Mouse (Mus musculus): ENCODE results near the gene Vps16. TPM values are rescaled to one million over a fixed set of nuclear protein-coding genes. Genes with fewer than 3 reads are reported as not detected.

Vps16 gene
- polyA plus RNA-seq, 1 experiment from 2014 or later, result 35.2 TPM

DNA sequence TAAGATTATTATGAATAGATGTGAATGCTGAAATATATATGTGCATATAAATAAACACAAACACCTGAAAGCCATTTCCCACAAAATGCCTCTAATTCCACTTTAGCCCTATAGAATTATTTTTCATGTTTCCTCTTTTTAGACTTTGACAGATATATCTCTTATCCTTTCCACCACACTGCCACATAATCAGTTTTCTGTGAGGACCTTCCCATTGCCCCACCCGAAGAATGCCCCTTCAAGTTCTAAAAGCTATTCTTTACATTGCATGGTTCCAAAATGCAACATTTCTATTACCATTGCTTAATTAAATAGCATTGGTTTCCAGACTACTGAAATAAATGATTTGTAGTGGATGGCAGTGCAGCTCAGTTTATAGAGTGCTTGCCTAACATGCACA is 42.3 kb downstream of the Vps16 start:
- H3K27ac ChIP-seq (ENCODE audit: low read depth, low read length), result no peak overlapping the region
- H3K4me3 ChIP-seq (ENCODE audit: low read depth, low read length), result no peak overlapping the region
- no peak overlapping the region for H3K9ac ChIP-seq (ENCODE audit: low read depth, low read length)
- no peak for TF ChIP-seq CTCF (IDR thresholded peaks at IDR 0.05; ENCODE audit: low read depth)
- no peak for ATAC-seq
- no peaks in the 10 kb centered on the region for H3K27me3 ChIP-seq (replicated peaks; ENCODE audit: control insufficient read depth, insufficient read depth, low read length)
- no peaks in the 10 kb centered on the region for H3K36me3 ChIP-seq (ENCODE audit: control insufficient read depth, insufficient read depth)
- H3K4me2 ChIP-seq (replicated peaks; ENCODE audit: low read depth), result no peak overlapping the region
- no peaks in the 10 kb centered on the region for H3K4me1 ChIP-seq (replicated peaks; ENCODE audit: control insufficient read depth, insufficient read depth, low read length)
- no peaks in the 10 kb centered on the region for H3K9me3 ChIP-seq (ENCODE audit: control insufficient read depth)
- WGBS, result 83% methylated on average over 1 of the region's 1 CpGs

DNA sequence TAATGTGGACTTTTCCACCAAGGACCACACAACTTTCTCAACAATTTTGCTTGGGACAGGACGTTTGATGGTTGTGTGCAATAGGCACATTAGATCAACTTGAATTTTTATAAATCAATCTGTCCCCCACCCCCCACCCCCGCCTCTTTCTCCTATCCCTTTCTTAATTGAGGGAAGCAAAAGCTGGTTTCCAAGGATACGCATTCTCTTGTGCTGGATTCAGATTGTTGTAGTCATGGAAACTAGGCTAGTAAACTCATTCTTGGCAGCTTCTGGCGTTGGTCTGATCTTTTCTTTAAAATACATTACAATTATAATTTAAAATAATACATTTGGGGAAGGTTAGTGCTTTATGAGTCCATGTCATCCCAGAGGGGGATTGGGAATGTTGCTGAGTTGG is 45.2 kb downstream of the Vps16 start:
- no peaks in the 10 kb centered on the region for H3K36me3 ChIP-seq (ENCODE audit: control insufficient read depth, insufficient read depth)
- H3K27me3 ChIP-seq (replicated peaks; ENCODE audit: control insufficient read depth, insufficient read depth, low read length), result no peaks in the 10 kb centered on the region
- no peak overlapping the region for H3K27ac ChIP-seq (ENCODE audit: low read depth, low read length)
- H3K4me2 ChIP-seq (replicated peaks; ENCODE audit: low read depth), result no peak overlapping the region
- no peaks in the 10 kb centered on the region for H3K9me3 ChIP-seq (ENCODE audit: control insufficient read depth)
- no peak for ATAC-seq
- TF ChIP-seq CTCF (IDR thresholded peaks at IDR 0.05; ENCODE audit: low read depth), result no peak
- WGBS, result 62% methylated on average over 4 of the region's 4 CpGs
- H3K9ac ChIP-seq (ENCODE audit: low read depth, low read length), result no peak overlapping the region
- H3K4me3 ChIP-seq (ENCODE audit: low read depth, low read length), result no peak overlapping the region
- H3K4me1 ChIP-seq (replicated peaks; ENCODE audit: control insufficient read depth, insufficient read depth, low read length), result no peaks in the 10 kb centered on the region

DNA sequence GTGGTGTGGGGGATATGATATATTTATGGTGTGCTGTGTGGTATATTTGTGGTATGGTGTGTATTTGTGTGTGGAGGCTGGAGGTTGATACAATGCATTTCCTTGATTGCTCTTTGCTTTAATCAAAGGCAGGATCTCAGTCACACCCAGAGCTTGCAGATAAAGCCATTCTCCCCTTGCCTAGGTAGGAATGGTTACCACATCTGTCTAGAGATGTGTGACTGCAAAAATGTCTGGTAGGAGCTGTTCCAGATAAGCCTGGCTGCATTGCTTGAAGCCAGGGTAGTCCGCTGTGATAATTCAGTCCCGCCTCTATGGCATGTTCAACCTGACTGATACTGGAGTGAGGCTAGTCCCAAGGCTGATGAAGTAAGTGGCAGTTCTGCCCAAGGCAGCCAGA is 45.8 kb downstream of the Vps16 start:
- Histone ChIP-seq H3K4me3 (ENCODE audit: low read depth, low read length) (no peak overlapping the region), H3K4me2 (replicated peaks; ENCODE audit: low read depth) (no peak overlapping the region), H3K27ac (ENCODE audit: low read depth, low read length) (no peak overlapping the region), H3K9ac (ENCODE audit: low read depth, low read length) (no peak overlapping the region), H3K4me1 (replicated peaks; ENCODE audit: control insufficient read depth, insufficient read depth, low read length) (no peaks in the 10 kb centered on the region), H3K27me3 (replicated peaks; ENCODE audit: control insufficient read depth, insufficient read depth, low read length) (no peaks in the 10 kb centered on the region), H3K36me3 (ENCODE audit: control insufficient read depth, insufficient read depth) (no peaks in the 10 kb centered on the region), H3K9me3 (ENCODE audit: control insufficient read depth) (no peaks in the 10 kb centered on the region)
- no peak for TF ChIP-seq CTCF (IDR thresholded peaks at IDR 0.05; ENCODE audit: low read depth)
- WGBS, result 55% methylated on average over 2 of the region's 2 CpGs
- no peak for ATAC-seq

DNA sequence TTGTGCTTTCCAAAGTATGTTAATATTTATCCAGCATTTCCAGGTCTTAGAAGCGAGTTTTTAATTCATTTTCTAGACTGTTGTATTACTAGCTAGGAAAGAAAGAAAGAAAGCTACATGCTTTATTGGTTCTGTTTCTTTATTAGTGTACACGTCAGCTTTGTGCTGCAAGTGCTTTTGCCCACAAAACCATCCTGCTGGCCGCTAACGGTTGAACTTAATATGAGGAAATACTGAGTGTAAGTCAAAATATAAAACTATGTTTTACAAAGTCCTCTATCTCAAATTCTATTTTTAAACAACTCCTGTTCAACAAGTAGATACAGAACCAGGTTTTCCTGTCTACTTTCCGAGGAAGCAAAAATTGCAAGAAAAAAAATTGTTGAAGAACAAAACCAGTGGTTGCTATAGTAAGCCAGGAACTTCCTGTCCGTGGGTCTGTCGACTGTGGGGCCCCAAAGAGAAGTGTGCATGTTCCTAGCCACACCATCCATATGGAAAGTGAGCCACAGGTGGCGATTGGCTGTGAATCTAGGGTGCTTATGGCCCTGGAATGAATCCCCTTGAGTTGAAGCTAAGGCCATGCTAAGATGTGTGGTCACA is 48.9 kb downstream of the Vps16 start:
- H3K4me1 ChIP-seq (replicated peaks; ENCODE audit: control insufficient read depth, insufficient read depth, low read length), result no peaks in the 10 kb centered on the region
- no peak overlapping the region for H3K9ac ChIP-seq (ENCODE audit: low read depth, low read length)
- H3K4me2 ChIP-seq (replicated peaks; ENCODE audit: low read depth), result no peak overlapping the region
- no peak for TF ChIP-seq CTCF (IDR thresholded peaks at IDR 0.05; ENCODE audit: low read depth)
- H3K4me3 ChIP-seq (ENCODE audit: low read depth, low read length), result no peak overlapping the region
- H3K36me3 ChIP-seq (ENCODE audit: control insufficient read depth, insufficient read depth), result no peaks in the 10 kb centered on the region
- ATAC-seq, result no peak
- no peak overlapping the region for H3K27ac ChIP-seq (ENCODE audit: low read depth, low read length)
- 72% methylated on average over 8 of the region's 8 CpGs for WGBS
- no peaks in the 10 kb centered on the region for H3K9me3 ChIP-seq (ENCODE audit: control insufficient read depth)
- H3K27me3 ChIP-seq (replicated peaks; ENCODE audit: control insufficient read depth, insufficient read depth, low read length), result no peaks in the 10 kb centered on the region

DNA sequence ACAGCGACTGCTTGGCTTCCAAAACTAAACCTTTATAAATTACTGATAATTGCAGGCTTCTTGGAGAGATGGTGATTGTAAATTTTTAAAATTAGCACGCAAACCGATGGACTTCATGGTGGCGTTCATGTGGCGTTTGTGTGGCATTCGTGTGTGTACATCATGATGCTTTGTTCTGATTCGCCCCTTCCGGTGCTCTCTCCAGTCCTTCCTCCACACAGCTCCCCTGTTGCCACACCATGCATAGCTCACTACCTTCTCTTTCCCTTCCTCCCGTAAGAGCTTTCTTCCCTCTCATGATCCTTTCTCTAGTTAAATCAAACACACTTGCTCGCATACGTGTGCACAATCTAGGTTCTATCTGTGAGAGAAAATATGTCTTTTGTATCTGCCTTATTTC is 51.6 kb downstream of the Vps16 start:
- Histone ChIP-seq H3K4me3 (ENCODE audit: low read depth, low read length) (no peak overlapping the region), H3K9ac (ENCODE audit: low read depth, low read length) (no peak overlapping the region), H3K4me2 (replicated peaks; ENCODE audit: low read depth) (no peak overlapping the region), H3K27ac (ENCODE audit: low read depth, low read length) (no peak overlapping the region), H3K4me1 (replicated peaks; ENCODE audit: control insufficient read depth, insufficient read depth, low read length) (no peaks in the 10 kb centered on the region), H3K36me3 (ENCODE audit: control insufficient read depth, insufficient read depth) (no peaks in the 10 kb centered on the region), H3K27me3 (replicated peaks; ENCODE audit: control insufficient read depth, insufficient read depth, low read length) (no peaks in the 10 kb centered on the region), H3K9me3 (ENCODE audit: control insufficient read depth) (no peaks in the 10 kb centered on the region)
- TF ChIP-seq CTCF (IDR thresholded peaks at IDR 0.05; ENCODE audit: low read depth), result no peak
- ATAC-seq, result no peak
- 95% methylated on average over 11 of the region's 11 CpGs for WGBS

DNA sequence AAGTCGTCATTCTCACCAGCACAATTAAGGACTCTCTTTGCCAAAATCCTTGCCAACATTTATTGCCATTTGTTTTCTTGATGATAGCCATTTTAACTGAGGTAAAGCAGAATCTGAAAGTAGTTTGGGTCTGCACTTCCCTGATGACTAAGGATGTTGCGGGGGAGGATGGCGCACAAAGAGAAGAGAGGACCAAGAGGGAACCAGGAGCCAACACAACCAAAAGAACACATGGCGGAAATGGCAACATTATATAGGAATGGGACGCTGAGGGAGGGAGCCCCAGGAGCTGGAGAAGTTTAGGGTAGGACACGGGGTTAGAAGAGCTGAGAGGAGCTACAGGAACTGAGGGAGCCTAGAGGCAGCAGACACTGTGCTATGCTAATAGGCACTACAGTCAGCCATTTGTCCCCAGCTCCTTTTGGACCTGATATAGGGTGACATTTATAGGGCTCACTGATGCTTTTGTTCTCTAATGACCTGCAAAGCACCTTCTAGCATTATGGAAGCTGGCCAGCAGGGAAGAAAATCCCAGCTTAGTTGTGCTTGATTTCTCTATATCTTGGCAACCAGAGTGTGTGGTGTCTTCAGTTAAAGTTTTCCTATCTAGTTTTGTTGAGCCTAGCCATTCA is 52.6 kb downstream of the Vps16 start:
- Histone ChIP-seq H3K27me3 (replicated peaks; ENCODE audit: control insufficient read depth, insufficient read depth, low read length) (no peaks in the 10 kb centered on the region), H3K4me1 (replicated peaks; ENCODE audit: control insufficient read depth, insufficient read depth, low read length) (no peaks in the 10 kb centered on the region), H3K27ac (ENCODE audit: low read depth, low read length) (no peak overlapping the region), H3K4me3 (ENCODE audit: low read depth, low read length) (no peak overlapping the region), H3K9ac (ENCODE audit: low read depth, low read length) (no peak overlapping the region), H3K36me3 (ENCODE audit: control insufficient read depth, insufficient read depth) (no peaks in the 10 kb centered on the region), H3K4me2 (replicated peaks; ENCODE audit: low read depth) (no peak overlapping the region), H3K9me3 (ENCODE audit: control insufficient read depth) (no peaks in the 10 kb centered on the region)
- ATAC-seq, result no peak
- 80% methylated on average over 6 of the region's 6 CpGs for WGBS
- no peak for TF ChIP-seq CTCF (IDR thresholded peaks at IDR 0.05; ENCODE audit: low read depth)
